Mouse (Mus musculus): ENCODE measurements at regions not wholly inside any gene's neighbourhood (a gene's known extent, or its start where the extent isn't known, plus 50 kb on each side); places are given as distances from the start of the nearest gene placed in this dataset.

DNA sequence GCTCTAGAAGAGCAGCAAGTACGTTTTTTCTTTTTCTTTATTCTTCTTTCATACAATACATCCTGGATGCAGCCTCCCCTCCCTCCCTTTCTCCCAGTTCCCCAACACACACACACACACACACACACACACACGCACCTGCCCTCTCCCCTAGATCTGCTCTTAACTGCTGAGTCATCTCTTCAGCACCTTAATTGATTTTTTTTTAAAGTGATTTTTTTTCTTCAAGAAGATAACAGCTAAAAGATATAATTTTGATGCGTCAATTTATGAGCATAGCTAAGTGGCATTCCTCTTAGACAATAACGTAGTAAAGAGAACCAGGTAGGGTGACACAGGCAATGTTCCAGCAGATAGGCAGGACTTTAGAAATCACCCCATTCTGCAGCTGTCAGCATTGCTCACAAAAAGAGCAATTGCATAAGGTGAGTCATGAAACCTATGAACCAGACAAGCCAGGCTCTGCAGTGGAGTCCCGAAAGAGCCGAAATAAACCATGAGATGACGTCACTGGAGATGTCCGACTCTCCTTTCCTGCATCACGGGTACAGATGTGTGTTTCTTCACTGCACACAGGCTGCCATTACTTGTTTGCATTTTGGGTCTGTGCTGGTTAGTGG, 63.9 kb upstream of the Tnrc6a start:
- DNase-seq (ENCODE audit: low spot score in 2 of 2) = no peak

DNA sequence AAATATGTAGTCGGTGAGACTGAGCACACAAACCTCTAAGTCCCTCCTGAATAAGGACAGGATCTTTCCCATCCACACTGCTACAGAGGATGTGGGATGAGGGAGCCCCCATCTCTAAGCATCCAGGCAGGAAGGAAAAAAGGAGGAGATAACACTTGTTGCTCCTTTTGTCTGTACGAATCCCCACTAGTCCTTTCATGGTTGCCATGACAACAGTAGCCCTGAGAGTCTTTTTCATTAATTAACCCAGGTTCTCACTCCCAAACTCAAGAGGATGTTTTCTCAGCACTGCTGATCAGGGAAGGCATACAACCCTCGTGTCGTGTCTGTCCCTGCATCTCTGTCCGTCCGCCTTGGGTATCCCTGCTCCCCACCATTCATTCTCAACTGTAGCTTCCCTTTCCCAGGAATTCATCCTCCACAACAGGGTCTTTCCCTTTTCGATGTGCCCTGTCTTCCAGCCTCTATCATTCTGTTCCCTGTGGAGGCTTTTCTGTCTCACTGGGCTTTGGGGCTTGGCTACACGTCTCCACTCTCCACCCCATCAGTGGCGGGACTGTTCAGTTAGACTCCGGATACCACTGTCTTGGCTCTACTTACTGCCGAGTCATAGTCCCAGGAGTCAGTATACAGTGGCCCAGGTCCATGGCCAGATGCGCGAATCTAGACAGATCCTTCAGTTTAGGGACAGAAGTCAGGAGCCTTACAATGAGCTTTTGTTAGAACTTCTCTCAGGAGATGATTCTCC, 60.2 kb upstream of the Tnrc6a start:
- no peak for DNase-seq (ENCODE audit: low spot score in 2 of 2)

DNA sequence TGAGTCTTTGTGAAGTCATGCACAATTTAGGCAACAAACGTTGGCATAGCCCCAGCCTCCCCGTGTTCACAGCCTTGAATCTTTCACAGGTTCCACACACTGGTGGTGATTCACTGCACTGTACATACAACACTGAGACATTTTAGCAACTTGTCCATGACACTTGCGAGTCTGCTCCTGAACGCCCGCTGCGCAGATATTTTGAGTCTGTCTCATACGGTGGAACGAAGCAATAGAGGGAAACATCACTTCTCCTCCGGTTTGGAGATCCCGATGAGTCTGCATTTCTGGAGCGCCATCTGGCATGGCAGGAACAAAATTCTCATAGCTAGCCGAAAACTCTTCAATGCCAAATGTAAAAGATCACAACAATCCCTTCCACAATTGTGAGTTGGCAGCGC, 57.7 kb upstream of the Tnrc6a start:
- peak; percentile 59 to 72 for DNase-seq (ENCODE audit: low spot score in 2 of 2)

DNA sequence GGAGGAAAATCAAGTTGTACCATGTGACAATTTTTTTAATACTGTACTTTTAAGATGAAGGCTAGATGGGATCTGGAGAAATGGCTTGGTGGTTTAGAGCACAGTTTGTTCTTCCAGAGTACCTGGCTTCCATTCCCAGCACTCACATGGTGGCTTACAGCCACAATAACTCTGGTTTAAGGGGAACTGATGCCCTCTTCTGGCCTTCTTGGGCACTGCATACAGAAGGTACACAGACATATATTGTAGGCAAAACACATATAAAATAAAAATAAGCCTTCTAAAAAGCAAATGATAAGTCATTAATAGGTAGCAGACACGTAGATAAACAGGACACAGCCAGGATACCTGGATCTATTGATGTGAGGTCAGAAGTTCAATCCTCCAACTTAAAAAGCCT, 56.3 kb upstream of the Tnrc6a start:
- no peak for DNase-seq (ENCODE audit: low spot score in 2 of 2)

DNA sequence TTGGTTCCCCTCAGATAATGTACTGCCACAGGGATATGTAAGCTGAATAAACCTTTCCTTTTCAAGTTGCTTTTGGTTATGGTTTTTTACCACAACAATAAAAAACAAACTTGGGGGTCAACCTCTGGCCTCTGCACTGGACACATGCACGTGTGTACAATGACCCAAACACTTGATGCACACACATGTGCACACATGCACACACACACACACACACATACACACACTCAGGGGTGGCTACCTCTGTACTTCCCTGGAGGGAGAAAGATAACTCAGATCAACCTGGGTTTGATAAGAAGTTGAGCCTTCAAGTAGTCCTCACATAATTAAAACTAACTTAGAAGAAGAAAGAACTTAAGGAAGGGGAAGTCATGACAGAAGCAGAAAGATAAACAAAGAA, 55.4 kb upstream of the Tnrc6a start:
- DNase-seq (ENCODE audit: low spot score in 2 of 2) = no peak

DNA sequence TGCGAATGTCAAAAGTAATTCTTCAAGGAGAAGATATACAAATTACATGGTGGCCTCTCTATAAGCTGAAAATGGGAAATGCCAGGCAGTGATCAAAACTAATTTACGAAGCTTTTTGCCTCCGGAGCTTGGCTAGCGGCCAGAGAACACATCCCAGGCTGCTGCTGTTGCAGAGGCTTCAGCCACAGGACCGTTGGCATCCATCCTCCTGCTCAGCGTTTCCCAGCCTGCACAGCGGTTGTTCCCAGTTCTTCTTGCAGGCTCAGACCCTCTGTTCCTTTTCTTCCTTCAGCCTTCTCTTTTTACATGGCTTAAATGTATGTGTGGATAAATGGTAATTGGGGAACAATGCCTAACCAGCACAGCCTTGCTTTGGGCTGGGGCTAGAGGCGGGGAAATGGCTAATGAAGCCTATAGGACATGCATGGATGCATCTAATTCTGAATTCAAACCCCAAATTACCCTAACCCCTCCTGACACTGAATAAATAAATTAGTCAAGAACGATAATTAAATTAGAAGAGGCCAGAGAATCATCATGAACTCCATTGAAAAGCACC, 54.9 kb upstream of the Tnrc6a start:
- DNase-seq (ENCODE audit: low spot score in 2 of 2) = peak in 1 of 2 experiments; percentile 28

DNA sequence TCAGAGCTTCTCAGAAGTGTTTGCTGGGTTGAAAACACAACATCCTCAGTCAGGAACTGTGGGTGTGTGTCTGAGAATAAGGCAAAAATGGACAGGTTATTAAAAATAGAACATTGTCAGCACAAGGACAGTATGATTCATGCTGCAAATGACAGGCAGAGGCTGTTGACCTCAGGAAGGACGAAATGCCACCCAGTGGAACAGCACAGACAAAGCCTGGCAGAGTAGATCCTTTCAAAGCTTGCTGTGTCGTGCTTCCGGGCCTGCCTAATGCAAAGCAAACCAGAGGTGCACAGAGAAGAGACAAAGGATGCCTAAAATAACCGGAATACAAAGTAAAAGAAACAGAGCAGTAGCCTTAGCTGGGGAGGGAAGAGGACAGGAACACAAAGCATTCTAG, 54.4 kb upstream of the Tnrc6a start:
- no peak for DNase-seq (ENCODE audit: low spot score in 2 of 2)

DNA sequence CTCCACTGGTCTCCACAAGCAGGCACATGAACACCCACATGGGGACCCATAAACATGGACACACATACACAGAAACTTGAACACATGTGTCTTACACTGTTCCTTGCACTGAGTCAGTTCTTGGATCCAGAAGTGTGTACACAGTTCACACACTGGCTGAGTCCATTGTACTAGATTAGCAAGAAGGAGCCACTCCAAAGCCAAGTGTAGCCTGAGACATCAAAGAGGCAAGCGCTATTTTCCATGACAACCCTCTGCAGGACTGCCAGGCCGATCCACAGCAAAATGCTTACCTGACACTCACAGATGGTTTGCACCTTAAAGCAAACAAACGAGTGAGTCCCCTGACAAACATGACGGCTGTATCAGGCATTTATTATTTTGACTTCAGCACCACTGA, 52.8 kb upstream of the Tnrc6a start:
- DNase-seq (ENCODE audit: low spot score in 2 of 2) = no peak

Data from frontal cortex, postnatal 14 days (tissue).